In genomic region chr3:97993196-97993595, GRCm38 (mm10) we compare ENCODE assay signal across 14 mouse cellular contexts.
"Had no signal": no experiment of that assay in that cellular context is flagged by ENCODE, and none has a peak within 500 bp of the region (broad histone marks: within the 10 kb centered on the region; RNA-seq: fewer than 3 reads in every experiment).

No protein-coding gene starts in this region.

- DNase-seq: kidney, adult 11 months; kidney, adult 9 months; kidney, postnatal 36 days; left cerebral cortex, postnatal 4 days; lung, embryonic 14.5 days; lung, postnatal 14 days; right cerebral cortex, postnatal 14 days; thymus, adult 18-20 months; thymus, postnatal 25 days had no signal

- H3K27me3 ChIP-seq: limb, embryonic 13.5 days; liver, embryonic 15.5 days; midbrain, embryonic 13.5 days had no signal

- H3K36me3 ChIP-seq: limb, embryonic 13.5 days; liver, embryonic 15.5 days; midbrain, embryonic 13.5 days had no signal

- H3K27ac ChIP-seq: kidney, postnatal 0 days; limb, embryonic 13.5 days; liver, embryonic 15.5 days; midbrain, embryonic 13.5 days had no signal

- H3K4me2 ChIP-seq: limb, embryonic 13.5 days; liver, embryonic 15.5 days; lung, embryonic 14.5 days; midbrain, embryonic 13.5 days had no signal

- ATAC-seq: midbrain, embryonic 13.5 days had no signal

- H3K4me3 ChIP-seq: limb, embryonic 13.5 days; liver, embryonic 15.5 days; midbrain, embryonic 13.5 days; myocyte had no signal

- H3K9me3 ChIP-seq: limb, embryonic 13.5 days; liver, embryonic 15.5 days; midbrain, embryonic 13.5 days had no signal

- H3K9ac ChIP-seq: limb, embryonic 13.5 days; liver, embryonic 15.5 days; lung, embryonic 14.5 days; midbrain, embryonic 13.5 days had no signal

- H3K4me1 ChIP-seq: limb, embryonic 13.5 days; midbrain, embryonic 13.5 days had no signal
